Mouse (Mus musculus) spleen, adult 2 months (tissue): ENCODE measurements at regions not wholly inside any gene's neighbourhood (a gene's known extent, or its start where the extent isn't known, plus 50 kb on each side); places are given as distances from the start of the nearest gene placed in this dataset.
"Not testable (repeated sequence)": the region's sequence is repeated elsewhere in the genome, so short reads cannot be mapped to it uniquely, and the experiment has no call there.

Experiments
- DNase-seq, 2 experiments: peaks; one replicate each; pipeline versions ENCODE4 v3.0.0 to v3.0.0-alpha.2; 2012 to 2021; ENCODE audit warnings: low spot score in 2 of 2, low read depth in 1 of 2
- H3K27ac ChIP-seq: fragments of 200-500 bp; 2 replicates; pipeline ENCODE4 v1.5.1; 2012; ENCODE audit warnings: low read length, inconsistent platforms; ENCODE audit not compliant: insufficient read depth
- H3K27me3 ChIP-seq: fragments of 200-500 bp; 2 replicates; pipeline ENCODE4 v1.6.1; 2012; ENCODE audit warnings: mild to moderate bottlenecking, moderate library complexity, low read length, inconsistent platforms; ENCODE audit not compliant: control insufficient read depth, insufficient read depth
- H3K36me3 ChIP-seq: fragments of 200-500 bp; 2 replicates; pipeline ENCODE4 v1.6.1; 2012; ENCODE audit warnings: mild to moderate bottlenecking, low read length, inconsistent platforms; ENCODE audit not compliant: control insufficient read depth, insufficient read depth
- H3K4me1 ChIP-seq: fragments of 200-500 bp; 2 replicates; pipeline ENCODE4 v1.6.1; 2011; ENCODE audit warnings: inconsistent platforms; ENCODE audit not compliant: control insufficient read depth, insufficient read depth, insufficient read length
- H3K4me3 ChIP-seq: fragments of 200-500 bp; 2 replicates; pipeline ENCODE4 v1.5.1; 2011; ENCODE audit warnings: mild to moderate bottlenecking, inconsistent platforms; ENCODE audit not compliant: insufficient read depth, insufficient read length; ENCODE audit errors: extremely low read depth
- CTCF ChIP-seq: fragments of 200-500 bp; IDR thresholded peaks from 2 replicates; pipeline ENCODE4 v1.5.1; 2011; ENCODE audit warnings: mild to moderate bottlenecking, inconsistent platforms; ENCODE audit not compliant: insufficient read depth, insufficient read length, insufficient replicate concordance; ENCODE audit errors: extremely low read depth
- POLR2A ChIP-seq: fragments of 200-500 bp; IDR thresholded peaks from 2 replicates; pipeline ENCODE4 v1.6.1; 2011; ENCODE audit warnings: low read depth, low read length, inconsistent platforms
- WGBS: fragments of 180-500 bp; shearing (Covaris S2); methylation state at CpG from one replicate; pipeline ENCODE4 v1.1.7; 2018; 5-methylcytosine and 5-hydroxymethylcytosine counted together

- WGBS: 86% methylated on average over 7 of the region's 9 CpGs
- peak in 1 of 2 experiments; percentile 79 for DNase-seq
These were observed 378.6 kb downstream of the Gm3376 start for GRCm38 (mm10) chrY:4150031-4150430.

GRCm38 (mm10) chrY:4150681-4151080 lies 379.2 kb downstream of the Gm3376 start:
- H3K27ac ChIP-seq, DNase-seq, H3K36me3 ChIP-seq, H3K27me3 ChIP-seq, H3K4me3 ChIP-seq, H3K4me1 ChIP-seq: not testable (repeated sequence)
- 89% methylated on average over 6 of the region's 7 CpGs for WGBS

More at GRCm38 (mm10) chrY:4150031-4150430, 378.6 kb downstream of the Gm3376 start:
- not testable (repeated sequence) for H3K4me1 ChIP-seq, H3K4me3 ChIP-seq, H3K27me3 ChIP-seq, H3K36me3 ChIP-seq, H3K27ac ChIP-seq

GRCm38 (mm10) chrY:4152998-4153397 lies 381.5 kb downstream of the Gm3376 start:
- WGBS: 78% methylated on average over 6 of the region's 6 CpGs
- not testable (repeated sequence) for H3K27ac ChIP-seq, H3K36me3 ChIP-seq, H3K4me3 ChIP-seq, H3K4me1 ChIP-seq, H3K27me3 ChIP-seq
- peak in 1 of 2 experiments; percentile 8 for DNase-seq

- Histone ChIP-seq H3K27ac (no peak overlapping the region), H3K27me3 (no peaks in the 10 kb centered on the region), H3K4me3 (no peak overlapping the region), H3K36me3 (no peaks in the 10 kb centered on the region), H3K4me1 (no peaks in the 10 kb centered on the region)
- no peak for TF ChIP-seq CTCF
- no peak for TF ChIP-seq POLR2A
- WGBS: 95% methylated on average over 2 of the region's 2 CpGs
- DNase-seq: no peak
These were observed 388.9 kb downstream of the Gm3376 start for GRCm38 (mm10) chrY:4160371-4160770.
